Mouse (Mus musculus) liver, adult 2 months (tissue): ENCODE measurements at regions not wholly inside any gene's neighbourhood (a gene's known extent, or its start where the extent isn't known, plus 50 kb on each side); places are given as distances from the start of the nearest gene placed in this dataset.

ENCODE experiments used
- CTCF ChIP-seq: fragments of 200-500 bp; IDR thresholded peaks from 2 replicates; pipeline ENCODE4 v1.5.1; 2011; ENCODE audit warnings: low read depth, low read length, control low read depth
- POLR2A ChIP-seq: fragments of 200-500 bp; IDR thresholded peaks from 2 replicates; pipeline ENCODE4 v1.6.1; 2011; ENCODE audit warnings: low read length, control low read depth; ENCODE audit not compliant: insufficient read depth; ENCODE audit errors: extremely low read depth

- TF ChIP-seq POLR2A = no peak
- TF ChIP-seq CTCF = no peak
Observed at GRCm38 (mm10) chr13:44328416-44328815, 400.9 kb upstream of the Jarid2 start.
